Mouse (Mus musculus): ENCODE results near the gene Tex19.1.

The Tex19.1 gene

GRCm38 (mm10) chr11:121143325-121144015, 2.5 kb upstream of the Tex19.1 start:
- no peak for DNase-seq (ENCODE audit: low spot score)

DNA sequence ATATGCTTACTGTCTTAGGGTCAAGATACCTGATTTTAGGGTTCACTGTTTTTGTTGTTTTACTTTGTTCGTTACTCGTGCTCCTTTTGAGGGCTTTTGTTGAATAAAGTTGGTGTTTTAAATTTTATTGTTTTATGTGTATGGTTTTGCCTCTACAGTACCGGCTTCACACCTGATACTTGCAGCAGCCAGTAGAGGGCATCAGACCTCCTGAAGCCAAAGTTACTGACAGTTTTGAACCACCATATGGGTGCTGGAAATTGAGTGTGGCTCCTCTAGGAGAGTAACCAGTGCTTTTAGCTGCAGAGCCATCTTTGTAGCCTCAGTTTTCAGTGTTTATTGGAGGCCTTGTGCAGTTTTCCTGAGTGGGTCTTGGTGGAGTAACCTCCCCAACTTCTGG, 2.2 kb downstream of the Tex19.1 start:
- no peak for DNase-seq (ENCODE audit: low spot score)

DNA sequence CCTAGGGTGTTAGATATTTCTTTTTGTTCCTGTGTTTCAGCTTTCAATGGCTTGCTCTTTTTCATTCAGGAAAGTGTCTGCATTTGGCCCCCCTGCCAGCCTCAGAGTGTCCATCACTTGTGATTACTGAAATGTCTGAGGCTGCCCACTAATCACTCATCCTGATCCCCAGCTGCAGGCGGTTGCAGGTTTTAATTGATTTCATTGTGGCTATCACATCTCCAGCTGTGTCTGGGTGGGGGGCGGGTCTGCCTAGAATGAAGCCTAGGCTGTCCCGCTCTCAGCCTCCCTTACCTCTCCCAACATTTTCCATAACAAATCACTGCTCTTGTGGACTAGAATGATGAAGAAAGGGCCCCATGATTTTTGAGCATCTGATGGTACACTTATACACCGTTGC, 8.3 kb downstream of the Tex19.1 start:
- DNase-seq (ENCODE audit: low spot score) = no peak

GRCm38 (mm10) chr11:121156411-121156891, 10.5 kb downstream of the Tex19.1 start:
- DNase-seq (ENCODE audit: low spot score) = peak; percentile 60

DNA sequence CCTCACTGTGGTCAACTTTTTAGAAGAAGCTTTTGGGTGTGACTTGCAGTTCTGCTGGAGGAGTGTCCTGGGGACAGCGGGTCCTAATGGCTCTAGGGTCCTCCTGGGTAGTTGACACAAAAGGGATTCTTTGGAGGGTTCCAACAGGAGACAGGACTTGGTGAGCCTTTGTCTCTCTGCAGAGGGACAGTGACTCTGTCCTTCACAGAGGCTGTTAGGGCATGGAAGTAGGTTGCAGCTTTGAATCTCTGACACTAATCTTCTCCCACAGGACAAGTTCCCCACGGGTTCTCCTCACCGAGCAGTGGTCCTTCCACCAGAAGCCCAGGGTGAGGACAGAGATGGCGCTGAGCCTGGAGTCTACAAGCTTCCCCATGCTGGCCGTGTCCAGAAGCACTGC, 14.0 kb downstream of the Tex19.1 start, which contains the start of gene Uts2r:
Uts2r (plus strand) TSS at position 301 of the 400 bp plus-strand sequence.
- DNase-seq (ENCODE audit: low spot score) = no peak

DNA sequence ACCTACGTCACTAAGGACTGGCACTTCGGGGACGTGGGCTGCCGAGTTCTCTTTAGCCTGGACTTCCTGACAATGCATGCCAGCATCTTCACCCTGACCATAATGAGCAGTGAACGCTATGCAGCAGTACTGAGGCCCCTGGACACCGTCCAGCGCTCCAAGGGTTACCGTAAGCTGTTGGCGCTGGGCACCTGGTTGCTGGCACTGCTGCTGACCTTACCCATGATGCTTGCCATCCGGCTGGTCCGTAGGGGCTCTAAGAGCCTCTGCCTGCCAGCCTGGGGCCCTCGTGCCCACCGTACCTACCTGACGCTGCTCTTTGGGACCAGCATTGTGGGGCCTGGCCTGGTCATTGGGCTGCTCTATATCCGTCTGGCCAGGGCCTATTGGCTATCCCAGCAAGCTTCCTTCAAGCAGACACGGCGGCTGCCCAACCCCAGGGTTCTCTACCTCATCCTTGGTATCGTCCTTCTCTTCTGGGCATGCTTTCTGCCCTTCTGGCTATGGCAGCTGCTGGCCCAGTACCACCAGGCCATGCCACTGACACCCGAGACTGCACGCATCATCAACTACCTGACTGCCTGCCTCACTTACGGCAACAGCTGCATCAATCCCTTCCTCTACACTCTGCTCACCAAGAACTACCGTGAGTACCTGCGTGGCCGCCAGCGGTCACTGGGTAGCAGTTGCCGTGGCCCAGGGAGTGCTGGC, 14.8 kb downstream of the Tex19.1 start:
- no peak for DNase-seq (ENCODE audit: low spot score)

DNA sequence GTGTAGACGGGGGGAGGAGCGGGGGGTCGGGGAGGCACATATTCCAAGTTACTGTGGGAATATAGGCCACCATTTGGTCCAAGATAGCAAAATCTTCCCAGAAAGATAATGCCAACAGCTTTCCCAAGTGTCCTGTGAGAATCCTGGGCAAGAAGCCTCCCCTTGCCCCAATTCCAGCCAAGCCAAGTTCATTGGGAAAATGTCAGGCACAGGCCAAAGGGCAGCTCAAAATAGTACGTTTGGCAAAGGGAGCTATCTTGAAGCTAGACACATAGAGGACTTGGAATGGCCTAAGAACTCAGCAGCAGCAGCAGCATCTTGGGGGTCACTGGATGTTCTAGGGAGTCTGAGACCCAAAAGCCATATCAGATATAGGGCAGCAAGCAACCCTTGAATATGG, 17.8 kb downstream of the Tex19.1 start:
- no peak for DNase-seq (ENCODE audit: low spot score)

- no peak for DNase-seq (ENCODE audit: low spot score)
Observed at GRCm38 (mm10) chr11:121173203-121173602, 27.3 kb downstream of the Tex19.1 start.

GRCm38 (mm10) chr11:121174234-121174633, 28.3 kb downstream of the Tex19.1 start:
- DNase-seq (ENCODE audit: low spot score) = no peak

- DNase-seq (ENCODE audit: low spot score) = peak; percentile 76
Observed at GRCm38 (mm10) chr11:121176285-121177270, 30.6 kb downstream of the Tex19.1 start.

DNA sequence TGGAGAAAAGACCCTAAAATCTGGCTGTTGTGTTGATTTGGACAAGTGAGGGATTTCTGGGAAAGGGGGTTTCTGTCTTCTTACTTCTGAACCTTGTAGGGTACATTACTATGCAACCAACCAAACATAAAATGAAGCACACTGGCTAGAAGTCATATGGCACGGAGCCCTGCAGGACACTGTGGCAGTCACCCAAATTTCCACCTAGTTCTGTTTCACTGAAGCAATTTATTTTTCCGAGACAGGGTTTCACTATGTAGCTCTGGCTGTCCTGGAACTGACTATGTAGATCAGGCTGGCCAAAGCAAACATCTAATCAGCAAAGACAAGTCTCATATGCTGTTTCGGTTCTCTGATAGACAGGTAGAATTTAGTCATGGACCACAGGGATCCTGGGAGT, 43.7 kb downstream of the Tex19.1 start:
- DNase-seq (ENCODE audit: low spot score) = no peak

- DNase-seq (ENCODE audit: low spot score) = no peak
Observed at GRCm38 (mm10) chr11:121192742-121193141, 46.8 kb downstream of the Tex19.1 start.

DNA sequence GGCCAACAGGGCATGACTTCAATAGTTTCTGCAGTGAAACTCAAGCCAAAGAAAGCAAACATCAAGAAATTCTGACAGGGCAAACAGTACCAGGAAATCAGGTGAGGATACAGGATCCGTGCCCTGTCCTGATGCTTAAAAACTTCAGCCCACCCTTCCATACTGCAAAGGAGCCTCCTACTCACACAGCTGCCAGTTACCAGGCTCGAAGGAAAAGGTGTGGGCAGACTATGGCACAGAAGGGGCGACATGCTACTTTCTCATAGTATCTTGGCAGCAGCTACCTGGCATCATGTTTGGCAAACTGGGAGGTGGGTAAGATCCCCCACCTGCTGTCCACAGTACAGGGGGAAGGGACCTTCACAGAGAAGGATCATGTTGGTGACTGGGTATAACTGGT, 47.5 kb downstream of the Tex19.1 start:
- no peak for DNase-seq (ENCODE audit: low spot score)

Data from testis, postnatal 10 days (tissue).